Mouse (Mus musculus) testis, postnatal 14 days (tissue): ENCODE results near the gene Shisa2.
"Not testable (repeated sequence)": the region's sequence is repeated elsewhere in the genome, so short reads cannot be mapped to it uniquely, and the experiment has no call there.

Experiments
- DNase-seq: peaks from one replicate; pipeline ENCODE4 v3.0.0; 2021; ENCODE audit warnings: low spot score

Gene Shisa2

DNA sequence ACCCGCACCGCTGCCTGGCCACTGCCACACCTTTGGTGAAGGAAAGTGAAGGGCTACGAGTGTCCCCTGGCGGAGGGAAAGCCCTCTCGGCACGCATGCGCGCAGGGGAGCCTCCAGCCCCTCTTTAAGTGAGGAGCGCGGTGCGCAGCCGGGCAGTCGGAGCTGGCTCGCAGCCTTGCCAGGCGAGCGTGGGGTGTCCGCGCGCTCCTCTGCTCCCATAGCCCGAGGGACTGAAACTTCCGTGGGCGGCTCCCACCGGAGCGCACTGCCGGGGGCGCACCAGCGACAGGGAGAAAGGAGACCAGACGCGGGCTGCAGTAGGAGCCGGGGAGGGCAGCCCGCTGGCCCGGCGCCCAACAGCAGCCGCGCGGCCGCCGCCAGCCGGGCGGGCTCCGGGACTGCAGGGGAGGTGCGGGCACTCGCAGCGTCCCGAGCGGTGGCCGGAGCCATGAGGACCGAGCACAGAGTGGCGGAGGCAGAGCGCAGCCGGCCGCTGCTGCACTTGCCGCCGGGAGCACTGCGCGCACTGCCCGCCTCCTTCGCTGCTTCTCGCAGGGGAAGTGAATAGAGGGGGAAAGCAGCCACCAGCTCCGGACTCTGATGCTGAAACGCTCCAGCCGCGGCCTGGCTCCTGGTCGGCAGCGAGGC, at the start of gene Shisa2:
Shisa2 (plus strand) TSS at position 151 of the 648 bp plus-strand sequence.
- DNase-seq: peak; percentile 78

GRCm38 (mm10) chr14:59576385-59576784, 48.7 kb upstream of the Shisa2 start:
- DNase-seq: no peak

DNA sequence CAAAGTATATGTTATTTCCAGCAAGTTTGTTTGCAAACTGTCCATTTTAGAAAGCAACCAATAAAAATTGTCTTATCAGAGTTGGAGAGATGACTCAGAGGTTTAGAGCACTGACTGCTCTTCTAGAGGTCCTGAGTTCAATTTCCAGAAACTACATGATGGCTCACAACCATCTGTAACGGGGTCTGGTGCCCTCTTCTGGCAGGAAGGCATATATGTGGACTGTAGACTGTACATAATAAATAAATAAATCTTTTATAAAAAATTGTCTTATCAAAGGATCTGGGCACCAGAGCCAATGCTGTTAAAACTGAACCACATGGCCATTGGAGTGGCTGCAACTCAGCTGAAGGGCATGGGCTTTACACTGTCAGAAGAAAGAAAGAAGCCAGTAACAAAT, 34.5 kb upstream of the Shisa2 start:
- DNase-seq: no peak

DNA sequence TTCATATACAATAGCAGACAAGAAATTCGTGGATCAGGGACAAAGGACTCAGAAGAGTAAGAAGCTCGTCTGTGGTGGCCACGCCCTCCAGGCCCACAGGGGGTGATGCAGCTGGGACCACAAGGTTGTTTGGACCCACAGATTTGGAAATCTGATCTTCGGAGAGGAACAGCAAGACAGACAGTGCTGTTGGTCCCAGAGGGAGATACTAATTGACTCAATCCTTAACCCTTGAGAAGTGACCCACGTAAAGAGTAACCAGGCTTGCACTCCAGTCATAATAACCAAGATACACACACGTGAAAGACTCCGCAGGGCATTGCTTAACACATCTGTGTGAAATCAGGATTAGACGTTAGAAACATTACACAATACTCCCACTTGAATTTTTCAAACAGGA, 33.2 kb upstream of the Shisa2 start:
- no peak for DNase-seq

- no peak for DNase-seq
Observed at GRCm38 (mm10) chr14:59592593-59592992, 32.5 kb upstream of the Shisa2 start.

GRCm38 (mm10) chr14:59594988-59595387, 30.1 kb upstream of the Shisa2 start:
- DNase-seq: no peak

DNA sequence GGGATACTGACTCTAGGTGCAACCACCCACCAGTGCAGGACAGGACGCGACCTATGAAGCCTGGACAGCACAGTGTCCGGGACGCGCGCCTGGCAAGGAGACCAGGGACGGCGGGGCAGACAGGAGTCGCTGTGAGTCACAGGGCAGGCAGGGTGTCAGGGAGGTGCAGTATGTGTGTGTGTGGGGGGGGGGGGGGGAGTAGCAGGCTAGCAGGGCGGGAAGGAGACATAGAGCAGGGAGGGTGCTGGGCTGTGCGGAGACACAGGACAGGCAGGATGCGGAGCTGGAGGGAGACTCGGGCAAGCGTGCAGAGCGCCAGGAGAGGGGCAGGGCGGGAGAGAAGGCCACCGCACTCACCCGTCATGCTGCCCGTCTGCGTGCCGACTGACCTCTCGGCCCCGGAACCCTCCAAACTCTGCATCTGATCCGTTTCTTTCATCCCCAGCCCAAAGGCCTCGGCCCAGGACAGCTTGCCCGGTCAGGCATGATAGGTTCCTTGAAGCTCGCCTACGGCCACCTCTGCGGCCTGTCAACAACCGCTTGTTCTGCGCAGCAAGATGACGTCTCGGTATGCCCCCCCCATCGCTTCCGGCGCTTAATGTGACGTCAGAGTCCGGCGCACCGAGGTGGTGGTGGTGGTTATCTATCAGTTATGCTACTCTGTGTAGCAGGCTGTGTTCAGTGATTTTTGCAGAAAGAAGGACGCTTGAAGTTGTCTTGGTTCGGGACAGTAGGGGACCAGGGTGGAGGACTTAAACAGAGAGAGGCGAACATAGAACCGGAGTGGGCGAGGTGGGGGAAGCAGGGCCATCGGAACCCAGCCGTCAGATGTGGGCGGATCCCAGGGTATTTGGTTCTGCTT, 27.5 kb upstream of the Shisa2 start, which contains the start of gene Cdadc1:
Cdadc1 (minus strand) TSS at position 562 of the 862 bp plus-strand sequence.
- DNase-seq: peak; percentile 93

GRCm38 (mm10) chr14:59598260-59598627, 26.9 kb upstream of the Shisa2 start:
- no peak for DNase-seq

- DNase-seq: peak; percentile 51
Observed at GRCm38 (mm10) chr14:59604002-59604645, 21.0 kb upstream of the Shisa2 start.

DNA sequence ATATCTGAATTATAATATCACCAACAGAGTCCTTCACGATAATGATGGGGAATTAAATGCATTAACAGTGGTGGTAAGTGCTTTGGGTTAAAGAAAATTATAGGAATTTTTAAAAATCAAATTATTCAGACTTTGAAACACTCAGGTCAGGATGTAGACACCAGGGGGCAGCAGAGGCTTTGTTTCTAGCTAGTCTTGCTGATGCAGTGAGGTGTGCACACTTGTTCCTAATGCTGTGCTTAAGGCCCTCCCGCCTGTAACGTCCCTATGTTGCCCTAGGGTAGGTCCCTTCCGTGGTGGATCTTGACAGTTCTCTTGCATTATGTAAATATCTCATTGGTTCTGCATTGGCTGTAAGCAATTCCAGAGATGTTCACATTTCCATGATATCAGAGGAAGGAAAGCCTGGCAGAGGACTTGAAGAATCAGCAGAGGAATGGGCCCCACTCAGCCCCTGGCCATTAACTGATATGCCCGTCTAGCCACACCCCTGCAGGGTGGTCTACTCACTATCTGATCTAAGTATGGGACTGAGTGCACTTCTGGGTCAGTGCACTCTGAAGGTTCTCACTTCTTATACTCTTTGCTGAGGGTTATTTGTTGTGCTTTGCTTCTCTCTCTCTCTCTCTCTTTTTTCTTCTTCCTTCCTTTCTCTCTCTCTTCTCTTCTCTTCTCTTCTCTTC, 19.3 kb upstream of the Shisa2 start:
- DNase-seq: peak; percentile 19

GRCm38 (mm10) chr14:59607021-59607420, 18.1 kb upstream of the Shisa2 start:
- no peak for DNase-seq

DNA sequence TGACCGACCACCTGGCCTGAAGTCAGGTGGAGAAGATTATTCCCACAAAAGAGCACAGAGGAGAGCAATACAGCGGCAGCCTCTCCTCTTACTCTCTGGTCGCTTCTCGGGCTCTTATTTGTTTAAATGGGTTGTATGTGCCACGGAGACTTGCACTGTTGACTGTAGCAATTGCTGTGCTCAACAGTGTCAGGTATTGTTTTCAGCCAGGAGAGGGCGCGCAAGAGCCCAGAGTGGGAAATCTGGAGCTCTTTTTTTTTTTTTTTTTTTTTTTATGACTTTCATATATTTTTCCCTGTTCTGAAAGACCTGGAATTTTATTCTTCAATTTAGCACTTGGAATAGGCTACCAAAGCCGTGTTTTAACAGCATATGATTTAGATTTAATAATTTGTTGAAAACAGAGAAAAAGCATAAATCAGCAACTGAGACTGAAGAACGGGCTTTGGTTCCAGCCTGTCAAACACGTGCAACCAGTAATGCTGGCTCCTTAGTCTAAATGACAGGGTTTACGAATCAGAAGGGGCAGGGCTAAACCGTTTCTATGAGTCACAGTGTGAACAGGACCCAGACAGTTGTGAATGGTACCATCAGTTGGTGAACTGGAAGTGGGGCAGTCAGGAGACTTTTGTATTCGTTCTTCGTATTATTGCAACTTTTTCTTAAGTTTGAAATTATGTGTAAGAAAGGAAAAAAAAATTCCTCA, 12.0 kb upstream of the Shisa2 start:
- DNase-seq: peak; percentile 67

DNA sequence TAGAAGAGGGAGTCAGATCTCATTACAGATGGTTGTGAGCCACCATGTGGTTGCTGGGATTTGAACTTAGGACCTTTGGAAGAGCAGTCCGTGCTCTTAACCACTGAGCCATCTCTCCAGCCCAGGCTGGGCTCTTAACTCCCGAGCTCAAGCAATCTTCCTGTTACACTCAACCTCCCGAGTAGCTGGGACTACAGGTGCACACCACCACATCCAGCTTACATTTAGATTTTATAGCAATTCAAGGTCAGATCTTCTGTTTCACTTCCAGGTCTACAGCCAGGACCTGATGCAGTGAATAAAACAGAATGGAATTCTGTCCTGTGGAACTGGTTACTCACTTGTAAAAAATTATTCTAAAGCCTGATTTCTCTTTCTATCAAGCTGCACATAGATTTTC, 11.0 kb upstream of the Shisa2 start:
- not testable (repeated sequence) for DNase-seq

GRCm38 (mm10) chr14:59616802-59617201, 8.3 kb upstream of the Shisa2 start:
- DNase-seq: no peak

- no peak for DNase-seq
Observed at GRCm38 (mm10) chr14:59624326-59624885, 702 bp upstream of the Shisa2 start.

- peak; percentile 25 for DNase-seq
Observed at GRCm38 (mm10) chr14:59625806-59626364, 777 bp downstream of the Shisa2 start.

DNA sequence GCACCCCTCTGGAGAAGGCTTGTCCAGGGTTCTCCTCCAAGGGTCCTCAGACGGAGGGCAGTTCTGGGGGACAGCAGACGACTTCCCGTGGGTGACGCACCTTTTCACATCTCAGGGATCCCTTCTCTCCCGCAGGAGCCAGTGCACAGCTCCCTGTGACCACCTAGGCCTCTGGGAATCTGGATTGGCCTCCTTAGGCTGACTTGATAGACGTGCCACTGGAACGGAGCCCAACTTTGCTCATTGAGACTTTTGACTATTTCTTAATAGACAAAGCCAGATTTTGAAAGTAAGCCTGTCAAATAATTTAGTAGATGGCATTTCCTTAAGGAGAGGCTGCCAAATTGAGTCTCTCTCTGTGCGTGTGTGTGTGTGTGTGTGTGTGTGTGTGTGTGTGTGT, 1.6 kb downstream of the Shisa2 start:
- DNase-seq: no peak

- DNase-seq: no peak
Observed at GRCm38 (mm10) chr14:59627142-59627680, 2.1 kb downstream of the Shisa2 start.

- no peak for DNase-seq
Observed at GRCm38 (mm10) chr14:59627823-59628222, 2.7 kb downstream of the Shisa2 start.

DNA sequence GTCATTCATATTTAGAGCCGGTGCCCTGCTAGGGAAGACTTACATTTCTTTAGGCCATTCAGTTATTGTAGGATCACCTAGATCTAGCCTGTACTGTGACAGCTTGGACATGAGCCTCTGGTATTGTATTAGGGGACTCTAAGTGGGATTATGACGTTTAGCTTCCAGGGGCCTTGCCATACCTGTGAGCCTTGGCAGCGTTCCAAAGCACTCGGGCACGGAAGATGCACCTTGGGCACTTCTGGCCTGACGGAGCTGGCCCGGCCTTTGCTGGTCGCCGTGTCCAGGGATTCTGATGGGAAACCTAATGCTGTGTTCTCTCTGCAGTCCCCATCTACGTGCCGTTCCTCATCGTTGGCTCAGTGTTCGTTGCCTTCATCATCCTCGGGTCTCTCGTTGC, 4.2 kb downstream of the Shisa2 start:
- DNase-seq: no peak

DNA sequence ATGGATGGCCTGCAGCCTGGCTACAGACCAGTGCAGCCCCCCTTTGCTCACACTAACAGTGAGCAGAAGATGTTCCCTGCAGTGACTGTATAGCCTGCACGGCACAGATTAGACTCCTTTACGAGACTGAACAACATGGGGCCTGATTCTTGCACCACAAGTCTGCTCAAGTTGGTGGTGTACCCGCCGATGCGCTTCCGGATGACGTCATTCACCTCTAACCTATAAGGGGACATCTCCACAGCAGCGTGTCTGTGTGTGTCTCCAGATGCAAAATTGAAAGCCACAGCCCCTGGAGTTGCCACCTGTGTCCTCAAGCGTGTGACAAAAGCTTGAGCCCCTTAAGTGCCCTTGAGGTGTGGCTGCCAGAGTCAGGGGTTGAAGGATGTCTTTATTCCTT, 5.0 kb downstream of the Shisa2 start:
- DNase-seq: no peak
